Mouse (Mus musculus) forebrain, embryonic 11.5 days (tissue): ENCODE measurements around the gene BC055324. TPM values are rescaled to one million over a fixed set of nuclear protein-coding genes. Genes with fewer than 3 reads are reported as not detected.
A peak's percentile ranks its signal among the peaks of the same experiment; 100 is the strongest.

Source experiments
- ATAC-seq: fragments of 200-750 bp; cut with Nextera tagmentation; replicated peaks from 2 replicates; pipeline ENCODE4 v1.8.0; 2017; ENCODE audit warnings: moderate TSS enrichment; ENCODE audit not compliant: low FRiP score
- DNase-seq: peaks from one replicate; pipeline ENCODE4 v3.0.0-alpha.2; 2017; ENCODE audit warnings: low spot score
- H3K27ac ChIP-seq: fragments of 300-500 bp; sonication (generic); 2 replicates; pipeline ENCODE4 v1.5.1; 2014; ENCODE audit warnings: low read depth, low read length
- H3K27me3 ChIP-seq: fragments of 300-500 bp; sonication (generic); 2 replicates; pipeline ENCODE4 v1.6.1; 2014; ENCODE audit warnings: mild to moderate bottlenecking, low read length, mixed read lengths; ENCODE audit not compliant: control insufficient read depth, insufficient read depth
- H3K36me3 ChIP-seq: fragments of 300-500 bp; sonication (generic); 2 replicates; pipeline ENCODE4 v1.6.1; 2014; ENCODE audit warnings: mild to moderate bottlenecking, low read length, moderate library complexity, mixed read lengths; ENCODE audit not compliant: control insufficient read depth, insufficient read depth
- H3K4me1 ChIP-seq: fragments of 300-500 bp; sonication (generic); replicated peaks from 2 replicates; pipeline ENCODE4 v1.6.1; 2014; ENCODE audit warnings: low read length, mixed read lengths; ENCODE audit not compliant: control insufficient read depth, insufficient read depth
- H3K4me2 ChIP-seq: fragments of 300-500 bp; sonication (generic); 2 replicates; pipeline ENCODE4 v1.6.1; 2014; ENCODE audit warnings: low read depth, mild to moderate bottlenecking, low read length, moderate library complexity, mixed read lengths; ENCODE audit not compliant: severe bottlenecking
- H3K4me3 ChIP-seq: fragments of 300-500 bp; sonication (generic); 2 replicates; pipeline ENCODE4 v1.5.1; 2014; ENCODE audit warnings: low read depth, low read length
- H3K9ac ChIP-seq: fragments of 300-500 bp; sonication (generic); 2 replicates; pipeline ENCODE4 v1.6.1; 2014; ENCODE audit warnings: low read length
- H3K9me3 ChIP-seq: fragments of 300-500 bp; sonication (generic); 2 replicates; pipeline ENCODE4 v1.6.1; 2016; ENCODE audit warnings: low read length, mixed read lengths; ENCODE audit not compliant: control insufficient read depth
- WGBS: fragments of 180-500 bp; shearing (Covaris S2); extraction: QIAGEN DNeasy Blood & Tissue Kit; methylation state at CpG from one replicate; pipeline ENCODE4 v1.1.7; 2014; 5-methylcytosine and 5-hydroxymethylcytosine counted together
- polyA plus RNA-seq: library from polyadenylated mRNA; unstranded; fragments of >200 nt; fragmentation: Nextera tagmentation; extraction: Ambion mirVana; gene quantifications from 2 replicates; pipeline ENCODE4 v1.2.1, GENCODE M21; 2014

The BC055324 gene
- polyA plus RNA-seq, 1 experiment from 2014 or later, result 38.4 TPM

GRCm38 (mm10) chr1:163930458-163930794, 64.2 kb downstream of the BC055324 start:
- ATAC-seq (no peak), DNase-seq (no peak)
- Histone ChIP-seq H3K9ac (peak overlapping the region; percentile 93), H3K27ac (no peak overlapping the region), H3K4me2 (peak overlapping the region; percentile 64), H3K36me3 (no peaks in the 10 kb centered on the region), H3K9me3 (no peaks in the 10 kb centered on the region), H3K4me1 (peaks cover 3% of the 10 kb centered on the region; the same call in 1 of the 2 replicates), H3K27me3 (no peaks in the 10 kb centered on the region), H3K4me3 (peak overlapping the region; percentile 89)
- 9% methylated on average over 12 of the region's 12 CpGs for WGBS

GRCm38 (mm10) chr1:163929636-163930457, 64.7 kb downstream of the BC055324 start:
- Histone ChIP-seq H3K27me3 (no peaks in the 10 kb centered on the region), H3K9me3 (no peaks in the 10 kb centered on the region), H3K4me1 (peaks cover 3% of the 10 kb centered on the region; the same call in 1 of the 2 replicates), H3K4me3 (peak overlapping the region; percentile 89), H3K36me3 (no peaks in the 10 kb centered on the region), H3K9ac (peak overlapping the region; percentile 93), H3K27ac (no peak overlapping the region), H3K4me2 (peak overlapping the region; percentile 64)
- peak; percentile 93 for ATAC-seq
- under 1% methylated on average over 69 of the region's 77 CpGs for WGBS
- DNase-seq, result peak; percentile 92

GRCm38 (mm10) chr1:163928846-163929245, 65.8 kb downstream of the BC055324 start, which contains the start of gene Scyl3:
Gene Scyl3, plus strand, starts transcription at chr1:163929100.
- peak within 1 kb of the TSS; percentile 64 for H3K4me2 ChIP-seq
- WGBS, result 74% methylated on average over 7 of the region's 7 CpGs

GRCm38 (mm10) chr1:163924093-163924492, 70.5 kb downstream of the BC055324 start:
- no peak overlapping the region for H3K27ac ChIP-seq
- DNase-seq (no peak), ATAC-seq (no peak)
- no peak overlapping the region for H3K4me2 ChIP-seq
- no peaks in the 10 kb centered on the region for H3K9me3 ChIP-seq
- H3K9ac ChIP-seq, result no peak overlapping the region
- H3K4me3 ChIP-seq, result no peak overlapping the region
- H3K27me3 ChIP-seq, result no peaks in the 10 kb centered on the region
- no peaks in the 10 kb centered on the region; the same call in 1 of the 2 replicates for H3K4me1 ChIP-seq
- H3K36me3 ChIP-seq, result no peaks in the 10 kb centered on the region
- WGBS, result 88% methylated on average over 8 of the region's 8 CpGs

More at GRCm38 (mm10) chr1:163928846-163929245, 65.8 kb downstream of the BC055324 start, which contains the start of gene Scyl3:
- H3K9me3 ChIP-seq, result no peaks in the 10 kb centered on the region
- no peak for DNase-seq
- peak within 1 kb of the TSS; percentile 89 for H3K4me3 ChIP-seq
- 0 out of 2 replicates have a peak, but pooled peaks have one; percentile 0 for ATAC-seq
- no peaks in the 10 kb centered on the region for H3K36me3 ChIP-seq
- no peak within 1 kb of the TSS for H3K27ac ChIP-seq
- H3K9ac ChIP-seq, result peak within 1 kb of the TSS; percentile 93
- H3K27me3 ChIP-seq, result no peaks in the 10 kb centered on the region
- H3K4me1 ChIP-seq, result peaks cover 3% of the 10 kb centered on the region; the same call in 1 of the 2 replicates

GRCm38 (mm10) chr1:163917349-163918160, 77.0 kb downstream of the BC055324 start:
- Histone ChIP-seq H3K9ac (no peak overlapping the region), H3K27ac (no peak overlapping the region), H3K4me1 (no peaks in the 10 kb centered on the region), H3K27me3 (no peaks in the 10 kb centered on the region), H3K36me3 (no peaks in the 10 kb centered on the region; the same call in 1 of the 2 replicates), H3K4me3 (no peak overlapping the region), H3K9me3 (no peaks in the 10 kb centered on the region), H3K4me2 (no peak overlapping the region)
- ATAC-seq (no peak), DNase-seq (no peak)
- 95% methylated on average over 5 of the region's 5 CpGs for WGBS

GRCm38 (mm10) chr1:163911981-163912380, 82.6 kb downstream of the BC055324 start:
- Histone ChIP-seq H3K27ac (no peak overlapping the region), H3K9me3 (no peaks in the 10 kb centered on the region), H3K4me2 (no peak overlapping the region), H3K9ac (no peak overlapping the region), H3K4me3 (no peak overlapping the region), H3K36me3 (no peaks in the 10 kb centered on the region), H3K4me1 (no peaks in the 10 kb centered on the region), H3K27me3 (no peaks in the 10 kb centered on the region)
- DNase-seq (no peak), ATAC-seq (no peak)
- WGBS, result 95% methylated on average over 11 of the region's 11 CpGs

- WGBS, result 94% methylated on average over 9 of the region's 9 CpGs
- Histone ChIP-seq H3K4me2 (no peak overlapping the region), H3K9ac (no peak overlapping the region), H3K27ac (no peak overlapping the region), H3K36me3 (no peaks in the 10 kb centered on the region), H3K4me1 (no peaks in the 10 kb centered on the region), H3K4me3 (no peak overlapping the region), H3K9me3 (no peaks in the 10 kb centered on the region), H3K27me3 (no peaks in the 10 kb centered on the region)
- DNase-seq (no peak), ATAC-seq (peak; percentile 47; the same call in 1 of the 2 replicates)
Measured at GRCm38 (mm10) chr1:163910785-163911184, 83.8 kb downstream of the BC055324 start.

- ATAC-seq (peak; percentile 67; the same call in 1 of the 2 replicates), DNase-seq (no peak)
- H3K4me2 ChIP-seq, result no peak overlapping the region
- no peaks in the 10 kb centered on the region for H3K36me3 ChIP-seq
- no peaks in the 10 kb centered on the region for H3K27me3 ChIP-seq
- no peak overlapping the region for H3K4me3 ChIP-seq
- no peaks in the 10 kb centered on the region for H3K4me1 ChIP-seq
- H3K27ac ChIP-seq, result no peak overlapping the region
- H3K9me3 ChIP-seq, result no peaks in the 10 kb centered on the region
- 7% methylated on average over 2 of the region's 2 CpGs for WGBS
- no peak overlapping the region for H3K9ac ChIP-seq
Measured at GRCm38 (mm10) chr1:163910343-163910742, 84.3 kb downstream of the BC055324 start.
